In genomic region chr3:27467505-27468020, GRCm38 (mm10) we compare ENCODE assay signal across 9 mouse cellular contexts.
A peak's percentile ranks its signal among the peaks of the same experiment; 100 is the strongest.
DNase-seq lines count a peak whose midpoint lies in the region; ATAC-seq and TF ChIP-seq lines count a peak whose summit lies in the region.
"Had no signal": no experiment of that assay in that cellular context is flagged by ENCODE, and none has a peak within 500 bp of the region (broad histone marks: within the 10 kb centered on the region; RNA-seq: fewer than 3 reads in every experiment).

No protein-coding gene starts in this region.

- no peak overlapping the region for H3K9ac ChIP-seq in limb, embryonic 11.5 days (ENCODE audit: low read length)
- H3K9ac ChIP-seq in stomach, postnatal 0 days (ENCODE audit: low read length) = no peak overlapping the region
- H3K9ac ChIP-seq: embryonic facial prominence, embryonic 13.5 days had no signal

- H3K4me1 ChIP-seq in limb, embryonic 11.5 days (ENCODE audit: control insufficient read depth, insufficient read depth, low read length) = no peaks in the 10 kb centered on the region
- H3K4me1 ChIP-seq in limb, embryonic 10.5 days = no peaks in the 10 kb centered on the region
- no peaks in the 10 kb centered on the region for H3K4me1 ChIP-seq in embryonic facial prominence, embryonic 10.5 days
- no peaks in the 10 kb centered on the region for H3K4me1 ChIP-seq in stomach, postnatal 0 days (replicated peaks; ENCODE audit: control insufficient read depth, insufficient read depth)
- H3K4me1 ChIP-seq: embryonic facial prominence, embryonic 13.5 days had no signal

- peaks cover 3% of the 10 kb centered on the region; the same call in 1 of the 2 replicates for H3K36me3 ChIP-seq in limb, embryonic 11.5 days (ENCODE audit: control insufficient read depth, insufficient read depth, low read length)
- peaks cover 36% of the 10 kb centered on the region for H3K36me3 ChIP-seq in limb, embryonic 10.5 days
- peaks cover 58% of the 10 kb centered on the region for H3K36me3 ChIP-seq in embryonic facial prominence, embryonic 10.5 days (replicated peaks)
- peaks cover 8% of the 10 kb centered on the region; the same call in 1 of the 2 replicates for H3K36me3 ChIP-seq in stomach, postnatal 0 days (ENCODE audit: control insufficient read depth, insufficient read depth, low read length)

- H3K27ac ChIP-seq in limb, embryonic 11.5 days (replicated peaks; ENCODE audit: low read depth, low read length) = no peak overlapping the region
- H3K27ac ChIP-seq in limb, embryonic 10.5 days = no peak overlapping the region
- no peak overlapping the region for H3K27ac ChIP-seq in embryonic facial prominence, embryonic 10.5 days (replicated peaks)
- H3K27ac ChIP-seq in stomach, postnatal 0 days (replicated peaks) = no peak overlapping the region
- H3K27ac ChIP-seq: embryonic facial prominence, embryonic 13.5 days had no signal

- H3K4me3 ChIP-seq in limb, embryonic 11.5 days (ENCODE audit: low read depth, low read length) = no peak overlapping the region
- H3K4me3 ChIP-seq in limb, embryonic 10.5 days = no peak overlapping the region
- no peak overlapping the region for H3K4me3 ChIP-seq in embryonic facial prominence, embryonic 10.5 days
- H3K4me3 ChIP-seq in stomach, postnatal 0 days (ENCODE audit: low read depth, low read length) = no peak overlapping the region
- H3K4me3 ChIP-seq: embryonic facial prominence, embryonic 13.5 days had no signal

- ATAC-seq in cerebellum, adult (ENCODE audit: insufficient number of reproducible peaks, low FRiP score, low TSS enrichment) = no peak
- ATAC-seq in limb, embryonic 11.5 days (ENCODE audit: insufficient number of reproducible peaks, low FRiP score, low TSS enrichment, low read depth) = no peak
- no peak for ATAC-seq in stomach, postnatal 0 days (ENCODE audit: low FRiP score, low TSS enrichment)

- H3K27me3 ChIP-seq in limb, embryonic 11.5 days (ENCODE audit: control insufficient read depth, insufficient read depth, low read length) = no peaks in the 10 kb centered on the region
- H3K27me3 ChIP-seq in limb, embryonic 10.5 days (ENCODE audit: low read depth, poor library complexity, severe bottlenecking) = no peaks in the 10 kb centered on the region
- no peaks in the 10 kb centered on the region for H3K27me3 ChIP-seq in embryonic facial prominence, embryonic 10.5 days (replicated peaks; ENCODE audit: low read depth, poor library complexity, severe bottlenecking)
- H3K27me3 ChIP-seq in stomach, postnatal 0 days (ENCODE audit: control insufficient read depth, insufficient read depth, low read length) = no peaks in the 10 kb centered on the region
- H3K27me3 ChIP-seq: embryonic facial prominence, embryonic 13.5 days had no signal

- peak; percentile 64 for TF ChIP-seq CTCF in stomach, postnatal 0 days (IDR thresholded peaks at IDR 0.05; ENCODE audit: low read depth)

- no peak overlapping the region for H3K4me2 ChIP-seq in limb, embryonic 11.5 days (ENCODE audit: low read depth, severe bottlenecking)
- H3K4me2 ChIP-seq in stomach, postnatal 0 days (replicated peaks; ENCODE audit: low read depth) = no peak overlapping the region
- H3K4me2 ChIP-seq: embryonic facial prominence, embryonic 13.5 days had no signal

- DNase-seq in cerebellum, postnatal 14 days = peak; percentile 35 to 64
- peak; percentile 31 for DNase-seq in limb, embryonic 11.5 days (ENCODE audit: low spot score)
- DNase-seq in limb, embryonic 10.5 days (ENCODE audit: low spot score) = no peak
- DNase-seq in embryonic facial prominence, embryonic 10.5 days (ENCODE audit: low spot score) = peak; percentile 18
- DNase-seq in stomach, postnatal 0 days (ENCODE audit: low spot score) = peak; percentile 54
- no peak for DNase-seq in ovary, adult 18-20 months (ENCODE audit: low spot score)
- no peak for DNase-seq in cerebellum, postnatal 36 days

- 82% methylated on average over 11 of the region's 11 CpGs for WGBS in limb, embryonic 11.5 days
- WGBS in limb, embryonic 10.5 days = 86% methylated on average over 11 of the region's 11 CpGs
- WGBS in embryonic facial prominence, embryonic 10.5 days = 83% methylated on average over 11 of the region's 11 CpGs
- WGBS in stomach, postnatal 0 days = 63% methylated on average over 11 of the region's 11 CpGs

- no peaks in the 10 kb centered on the region for H3K9me3 ChIP-seq in limb, embryonic 11.5 days (ENCODE audit: control insufficient read depth, low read length)
- no peaks in the 10 kb centered on the region for H3K9me3 ChIP-seq in limb, embryonic 10.5 days (replicated peaks)
- H3K9me3 ChIP-seq in embryonic facial prominence, embryonic 10.5 days = no peaks in the 10 kb centered on the region
- H3K9me3 ChIP-seq in stomach, postnatal 0 days (ENCODE audit: control insufficient read depth, low read length) = no peaks in the 10 kb centered on the region
- H3K9me3 ChIP-seq: embryonic facial prominence, embryonic 13.5 days had no signal

- TF ChIP-seq EP300 in stomach, postnatal 0 days (optimal IDR thresholded peaks at IDR 0.05) = no peak

Comparison
In these comparisons a context has a peak if more than half of its experiments do, and no peak if none do; other contexts are left out.
1. DNase-seq: peak in cerebellum, postnatal 14 days (2 of 2), limb, embryonic 11.5 days (single experiment), embryonic facial prominence, embryonic 10.5 days (single experiment) and stomach, postnatal 0 days (single experiment); none in limb, embryonic 10.5 days (single experiment), ovary, adult 18-20 months (single experiment) and cerebellum, postnatal 36 days (0 of 2).